Mouse (Mus musculus) skeletal muscle tissue, adult 2 months (tissue): ENCODE measurements around the gene Ubb.
"Not testable (repeated sequence)": the region's sequence is repeated elsewhere in the genome, so short reads cannot be mapped to it uniquely, and the experiment has no call there.

ENCODE experiments used
- DNase-seq: peaks from one replicate; pipeline ENCODE4 v3.0.0-alpha.2; 2012; ENCODE audit warnings: low read depth, low spot score

The Ubb gene

GRCm38 (mm10) chr11:62550727-62551225 is at the start of gene Ubb:
Ubb (plus strand) TSS chr11:62551171.
- peak; percentile 100 for DNase-seq

GRCm38 (mm10) chr11:62507683-62508082 is 43.3 kb upstream of the Ubb start:
- DNase-seq: no peak

- DNase-seq: not testable (repeated sequence)
Measured at GRCm38 (mm10) chr11:62508365-62508764, 42.6 kb upstream of the Ubb start.

GRCm38 (mm10) chr11:62508816-62509215 is 42.2 kb upstream of the Ubb start:
- DNase-seq: not testable (repeated sequence)

- no peak for DNase-seq
Measured at GRCm38 (mm10) chr11:62509571-62509970, 41.4 kb upstream of the Ubb start.

- DNase-seq: no peak
Measured at GRCm38 (mm10) chr11:62510956-62511355, 40.0 kb upstream of the Ubb start.

- DNase-seq: no peak
Measured at GRCm38 (mm10) chr11:62511444-62512202, 39.3 kb upstream of the Ubb start.

- no peak for DNase-seq
Measured at GRCm38 (mm10) chr11:62512529-62513080, 38.4 kb upstream of the Ubb start.

GRCm38 (mm10) chr11:62513311-62513710 is 37.7 kb upstream of the Ubb start:
- DNase-seq: no peak

- DNase-seq: no peak
Measured at GRCm38 (mm10) chr11:62518991-62519390, 32.0 kb upstream of the Ubb start.

- no peak for DNase-seq
Measured at GRCm38 (mm10) chr11:62522283-62522682, 28.7 kb upstream of the Ubb start.

GRCm38 (mm10) chr11:62537089-62537488 is 13.9 kb upstream of the Ubb start:
- DNase-seq: no peak

- no peak for DNase-seq
Measured at GRCm38 (mm10) chr11:62537590-62537989, 13.4 kb upstream of the Ubb start.

- no peak for DNase-seq
Measured at GRCm38 (mm10) chr11:62538321-62539088, 12.5 kb upstream of the Ubb start.

GRCm38 (mm10) chr11:62539089-62539890 is 11.7 kb upstream of the Ubb start, which contains the start of gene Cenpv:
Cenpv (minus strand) TSS chr11:62539261.
- no peak for DNase-seq

- no peak for DNase-seq
Measured at GRCm38 (mm10) chr11:62540167-62540566, 10.8 kb upstream of the Ubb start.

GRCm38 (mm10) chr11:62540969-62541368 is 10.0 kb upstream of the Ubb start:
- no peak for DNase-seq

- no peak for DNase-seq
Measured at GRCm38 (mm10) chr11:62541581-62541980, 9.4 kb upstream of the Ubb start.

GRCm38 (mm10) chr11:62543991-62544390 is 7.0 kb upstream of the Ubb start:
- no peak for DNase-seq

- DNase-seq: peak; percentile 85
Measured at GRCm38 (mm10) chr11:62549782-62550181, 1.2 kb upstream of the Ubb start.

GRCm38 (mm10) chr11:62550227-62550685 is 715 bp upstream of the Ubb start:
- DNase-seq: peak; percentile 76
